Mouse (Mus musculus): ENCODE results near the gene Usp3.

- peak; percentile 89 for TF ChIP-seq CTCF (conservative IDR thresholded peaks at IDR 0.05; ENCODE audit: insufficient read depth, insufficient read length, low read depth, low read length)
- TF ChIP-seq POLR2A (IDR thresholded peaks at IDR 0.05; ENCODE audit: low read depth, low read length): no peak
Measured at GRCm38 (mm10) chr9:66611478-66612093, 18.6 kb upstream of the Usp3 start.

Measured in kidney, adult 2 months (tissue).